Mouse (Mus musculus) urinary bladder, postnatal 10 days (tissue): ENCODE data around the gene Phf14.
A peak's percentile ranks its signal among the peaks of the same experiment; 100 is the strongest.
"Not testable (repeated sequence)": the region's sequence is repeated elsewhere in the genome, so short reads cannot be mapped to it uniquely, and the experiment has no call there.

Experiments used
- DNase-seq: peaks from one replicate; pipeline ENCODE4 v3.0.0; 2022; ENCODE audit warnings: low spot score

Phf14 gene

DNA sequence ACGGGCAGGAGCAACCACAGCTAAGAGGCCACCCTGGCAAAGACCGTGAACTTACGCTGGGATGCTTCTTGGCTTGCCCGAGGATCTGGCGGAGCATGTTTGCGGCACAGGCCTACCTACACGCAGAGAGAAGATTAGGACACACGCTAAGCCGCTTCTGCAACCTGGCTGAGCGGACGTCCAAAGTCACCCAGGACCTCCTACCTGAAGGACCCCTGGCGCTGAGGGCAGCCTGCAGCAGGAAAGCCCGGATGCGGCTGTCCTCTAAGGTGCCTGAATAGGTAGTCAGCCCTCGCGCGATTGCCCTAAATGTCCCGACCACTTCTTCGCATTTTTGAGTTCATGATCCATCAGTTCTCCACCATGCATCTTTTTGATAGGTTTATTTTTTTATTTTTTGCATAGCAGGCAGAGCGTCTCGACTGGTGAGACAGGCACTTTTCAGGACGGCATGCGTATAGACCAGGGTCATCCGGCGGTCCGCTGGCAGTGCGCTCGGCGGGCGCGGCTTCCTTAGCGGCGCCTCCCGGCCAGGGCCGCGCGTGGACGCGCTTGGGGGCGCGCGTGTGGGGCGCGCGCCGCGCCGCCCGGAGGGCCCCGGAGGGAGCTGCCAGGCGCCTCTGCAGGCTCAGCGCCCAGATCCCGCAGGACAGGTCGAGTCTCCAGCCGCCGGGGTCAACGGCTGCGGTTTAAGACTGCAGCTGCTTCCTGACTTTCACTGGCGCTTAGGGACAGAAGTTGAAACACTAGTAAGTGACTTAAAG lies at the start of gene Phf14, which contains the start of gene Ndufa4:
Gene Phf14 (plus strand): TSS at position 541 of the 764 bp plus-strand sequence.
Gene Ndufa4 (minus strand): TSS at position 229 of the 764 bp plus-strand sequence.
- DNase-seq = peak; percentile 62

DNA sequence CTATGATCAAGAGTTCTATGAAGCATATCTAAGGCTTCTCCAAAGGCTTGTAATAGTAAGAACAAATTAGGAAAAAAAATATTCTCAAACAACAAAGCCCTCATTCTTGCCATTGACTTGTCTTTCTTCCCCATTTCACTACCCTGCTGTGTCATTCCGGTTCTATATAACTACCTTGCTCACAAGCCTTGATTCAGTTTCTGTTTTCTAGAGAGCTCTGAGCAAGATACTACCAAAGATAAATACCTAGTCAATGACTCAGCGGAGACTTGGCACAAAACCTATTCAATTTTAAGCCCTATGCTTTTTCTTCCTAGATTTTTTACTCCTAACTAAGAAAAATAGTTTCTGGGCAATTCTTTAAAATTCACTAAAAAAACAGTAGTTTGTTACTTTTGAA lies 32.2 kb upstream of the Phf14 start:
- not testable (repeated sequence) for DNase-seq

DNA sequence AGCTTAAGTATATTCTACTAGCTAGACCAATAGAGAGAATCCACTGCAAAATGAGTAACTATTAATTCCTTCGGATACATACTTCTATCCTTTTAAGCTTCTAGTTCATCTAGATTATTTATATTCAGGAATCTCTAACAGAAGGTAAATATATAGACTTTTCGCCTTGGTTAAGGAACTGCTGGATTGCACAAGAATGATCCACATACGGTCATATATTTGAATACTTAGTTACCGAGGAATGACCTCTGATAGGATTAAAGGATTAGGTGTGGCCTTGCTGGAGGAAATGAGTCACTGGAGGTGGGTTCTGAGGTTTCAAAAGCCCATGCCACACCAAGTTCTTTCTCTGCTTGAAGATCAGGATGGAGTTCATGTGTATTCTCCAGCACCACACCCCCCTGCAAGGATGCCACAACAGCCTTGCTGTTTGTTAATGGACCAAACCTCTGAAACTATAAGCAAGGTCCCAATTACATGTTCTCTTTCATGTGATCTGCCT lies 6.7 kb upstream of the Phf14 start:
- no peak for DNase-seq

DNA sequence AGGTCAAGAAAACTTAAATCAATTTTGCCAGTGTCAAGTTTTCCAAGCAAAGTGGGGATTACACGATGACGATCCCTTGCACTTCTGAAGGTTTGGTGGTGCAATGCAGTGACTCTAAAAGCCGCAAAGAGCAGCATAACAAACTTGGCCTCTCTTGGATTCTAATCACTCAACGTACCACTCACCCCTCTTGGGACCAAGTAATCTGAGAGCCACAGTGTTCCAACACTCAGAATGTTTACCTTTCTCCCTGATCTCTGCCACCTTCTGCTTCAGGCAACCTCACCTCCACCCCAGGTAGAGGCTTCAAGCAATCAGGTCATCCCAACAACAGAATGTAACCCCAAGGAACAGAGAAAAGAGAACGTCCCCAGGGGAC lies 730 bp upstream of the Phf14 start:
- no peak for DNase-seq

DNA sequence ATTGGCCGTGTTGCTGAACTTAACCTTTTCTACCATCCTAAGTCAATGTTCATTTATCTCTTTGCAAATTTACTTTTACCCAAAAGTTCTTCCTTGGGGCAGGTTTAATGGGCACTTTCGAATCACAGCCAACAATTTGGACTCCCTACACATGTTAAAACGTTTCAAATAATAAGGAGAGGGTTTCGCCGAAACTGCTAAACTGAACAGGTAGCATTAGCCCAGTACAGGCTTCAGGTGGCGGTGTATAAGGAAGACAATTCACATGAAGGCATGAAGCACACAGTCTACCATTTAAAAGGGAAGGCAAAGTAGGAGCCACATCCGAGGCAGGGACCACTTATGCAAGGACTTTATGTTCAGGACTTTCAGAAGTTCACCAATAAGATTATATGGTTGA lies 561 bp downstream of the Phf14 start:
- DNase-seq = no peak

DNA sequence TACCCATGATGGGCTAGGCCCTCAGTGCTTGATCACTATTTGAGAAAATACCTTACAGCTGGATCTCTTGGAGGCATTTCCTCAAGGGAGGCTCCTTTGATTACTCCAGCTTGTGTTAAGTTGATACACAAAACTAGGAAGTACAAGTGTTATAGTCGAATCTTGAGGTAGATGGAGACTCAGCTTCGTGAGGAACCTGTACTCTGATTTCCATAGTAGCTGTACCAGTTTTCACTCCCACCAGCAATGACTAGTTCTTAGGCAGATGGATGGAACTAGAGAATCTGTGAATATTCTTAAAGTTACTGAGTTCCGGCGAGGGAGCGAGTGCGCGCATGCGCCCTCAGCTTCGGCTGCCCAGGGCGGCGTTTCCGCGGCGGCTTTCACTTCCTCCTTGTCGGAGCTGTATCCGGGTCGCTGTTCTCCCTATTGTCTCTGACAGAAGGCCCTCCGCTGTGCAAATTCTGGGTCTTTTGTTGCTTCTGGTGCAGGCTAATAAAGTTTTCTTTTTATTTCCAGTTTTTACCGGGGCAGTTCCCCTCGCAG lies 18.0 kb downstream of the Phf14 start:
- peak; percentile 59 for DNase-seq

DNA sequence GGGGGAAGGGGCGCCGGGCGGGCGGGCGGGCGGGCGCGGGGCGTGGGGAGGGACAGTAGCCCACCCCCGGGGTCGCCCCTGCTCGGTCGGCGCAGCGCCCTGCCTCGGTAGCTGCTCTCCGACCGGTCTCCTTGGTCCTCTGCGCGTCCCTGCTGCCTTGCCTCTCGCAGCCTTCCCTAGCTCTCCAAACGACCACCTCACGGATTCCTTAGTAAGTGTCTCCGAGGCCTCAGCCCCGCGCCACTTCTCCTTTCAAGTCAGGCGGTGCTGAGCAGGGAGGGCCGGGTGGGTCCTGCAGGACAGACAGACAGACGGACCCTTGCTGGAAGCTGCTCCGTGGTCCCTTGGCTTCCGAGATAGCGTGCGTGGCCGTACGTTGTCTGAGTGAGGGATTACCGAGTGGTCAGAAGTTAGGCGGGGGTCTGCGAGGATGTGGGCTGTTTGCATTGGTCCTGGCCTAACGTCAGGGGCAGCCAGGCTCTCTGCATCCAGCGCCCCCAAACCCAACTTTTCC lies 18.5 kb downstream of the Phf14 start:
- no peak for DNase-seq

DNA sequence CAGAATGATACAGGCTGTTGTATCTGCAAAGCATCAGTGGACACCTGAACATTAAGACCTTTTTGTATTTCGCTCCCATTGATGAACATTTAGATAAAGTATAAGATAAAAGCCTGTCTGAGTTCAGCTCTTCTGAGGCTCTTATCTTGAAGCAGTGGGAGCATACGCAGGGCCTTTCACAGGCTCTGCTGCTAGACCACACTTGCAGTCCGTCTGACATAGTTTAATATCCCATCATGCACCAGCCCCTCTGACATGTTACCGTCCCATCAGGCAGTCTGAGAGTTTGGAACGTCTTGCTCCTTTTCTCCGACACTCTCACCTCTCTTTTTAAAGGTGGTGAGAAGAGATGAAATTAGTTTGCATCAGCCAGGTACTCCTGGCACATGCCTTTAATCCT lies 19.9 kb downstream of the Phf14 start:
- DNase-seq = no peak

DNA sequence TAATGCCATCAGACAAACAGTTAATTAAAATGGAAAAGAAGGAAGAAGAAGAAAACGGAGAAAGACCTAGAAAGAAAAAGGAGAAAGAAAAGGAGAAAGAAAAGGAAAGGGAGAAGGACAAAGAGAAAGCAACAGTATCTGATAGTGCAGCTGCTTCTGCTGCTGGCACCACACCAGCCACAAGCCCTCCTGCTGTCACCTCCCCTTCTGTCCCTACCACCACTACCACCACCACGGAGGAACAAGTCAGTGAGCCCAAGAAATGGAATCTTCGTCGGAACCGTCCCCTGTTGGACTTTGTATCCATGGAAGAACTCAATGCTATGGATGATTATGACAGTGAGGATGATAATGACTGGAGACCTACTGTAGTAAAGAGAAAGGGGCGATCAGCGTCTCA lies 25.8 kb downstream of the Phf14 start:
- DNase-seq = no peak

DNA sequence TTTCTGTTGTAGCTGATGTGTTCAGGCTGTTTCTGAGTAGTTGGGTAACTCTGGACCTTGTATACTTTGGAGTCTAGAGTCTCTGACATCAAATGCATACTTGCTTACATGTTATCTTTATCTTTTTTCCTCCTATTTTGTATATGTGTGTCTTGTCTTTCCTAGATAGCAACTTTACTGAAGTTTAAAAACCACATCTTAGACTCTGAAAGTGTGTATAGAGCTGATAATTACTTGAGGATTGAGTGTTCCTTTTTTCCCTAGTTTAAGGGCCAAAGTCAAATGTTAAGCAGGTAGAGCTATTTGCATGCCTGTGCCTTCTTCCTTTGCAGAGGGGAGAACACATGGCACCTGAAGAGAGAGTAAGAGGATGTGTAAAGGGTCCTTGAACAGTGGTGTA lies 33.3 kb downstream of the Phf14 start:
- no peak for DNase-seq

DNA sequence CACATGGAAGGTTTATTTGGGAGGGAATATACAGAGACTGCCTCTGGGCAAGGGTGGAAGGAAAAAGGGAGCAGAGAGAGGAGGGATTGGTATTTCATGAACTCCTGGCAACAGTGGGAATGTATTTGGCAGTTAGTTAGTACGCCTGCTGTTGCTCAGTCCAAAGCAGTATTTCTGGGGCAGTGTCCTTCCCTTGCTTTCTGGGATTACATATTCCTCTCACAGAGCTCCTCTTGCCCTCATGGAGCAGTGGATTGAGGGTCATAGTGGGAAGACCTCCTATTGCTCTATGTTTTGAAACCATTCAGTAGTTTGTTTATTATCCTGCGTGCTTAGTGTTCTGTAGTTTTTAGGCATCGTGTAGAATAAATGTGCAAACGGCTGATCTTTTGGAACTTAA lies 34.5 kb downstream of the Phf14 start:
- DNase-seq = no peak

DNA sequence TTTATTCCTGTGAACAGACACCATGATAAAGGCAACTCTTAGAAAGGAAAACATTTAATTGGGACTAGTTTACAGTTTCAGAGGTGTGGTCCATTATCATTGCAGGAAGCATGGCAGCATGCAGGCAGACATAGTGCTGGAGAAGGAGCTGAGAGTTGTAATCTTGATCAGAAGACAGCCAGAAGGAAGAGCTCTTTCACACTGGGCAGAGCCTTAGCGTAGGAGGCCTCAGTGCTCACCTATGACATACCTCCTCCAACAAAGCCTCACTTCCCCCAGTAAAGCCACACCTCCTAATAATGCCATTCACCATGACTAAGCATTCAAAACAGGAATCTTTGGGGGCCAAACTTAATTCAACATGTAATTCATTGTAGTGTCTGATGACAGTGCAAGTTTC lies 40.5 kb downstream of the Phf14 start:
- DNase-seq = no peak

DNA sequence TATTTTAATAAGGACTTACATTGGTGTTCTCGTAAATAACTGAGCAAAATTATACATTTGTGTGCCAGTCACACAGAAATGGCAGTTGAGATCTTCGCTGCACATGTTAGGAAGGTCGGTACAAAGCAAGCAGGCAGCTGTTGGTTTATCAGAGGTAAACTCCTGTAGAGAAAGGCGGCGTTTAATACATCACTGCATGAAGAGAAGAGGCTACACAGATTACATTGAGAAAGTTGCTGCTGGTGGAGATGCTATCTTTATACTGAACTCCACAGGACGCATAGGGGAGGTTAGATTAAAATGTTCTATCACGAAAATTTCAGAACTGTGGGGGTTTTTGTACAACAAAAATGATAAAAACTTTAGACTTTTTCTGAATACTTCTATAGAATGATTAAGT lies 52.6 kb downstream of the Phf14 start:
- DNase-seq = no peak

DNA sequence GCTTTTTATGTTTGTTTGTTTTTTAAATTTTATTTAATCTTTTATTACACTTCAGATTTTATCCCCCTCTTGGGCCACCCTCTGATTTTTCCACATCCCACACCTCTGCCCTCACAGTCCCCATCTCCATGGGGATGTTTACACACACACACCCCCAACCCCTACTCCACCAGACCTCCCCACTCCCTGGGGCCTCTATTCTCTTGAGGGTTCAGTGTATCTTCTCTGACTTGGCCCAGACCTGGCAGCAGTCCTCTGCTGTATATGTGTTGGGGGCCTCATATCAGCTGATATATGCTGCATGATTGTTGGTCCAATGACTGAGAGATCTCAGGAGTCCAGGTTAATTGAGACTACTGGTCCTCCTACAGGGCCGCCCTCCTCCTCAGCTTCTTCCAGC lies 86.2 kb downstream of the Phf14 start:
- no peak for DNase-seq

DNA sequence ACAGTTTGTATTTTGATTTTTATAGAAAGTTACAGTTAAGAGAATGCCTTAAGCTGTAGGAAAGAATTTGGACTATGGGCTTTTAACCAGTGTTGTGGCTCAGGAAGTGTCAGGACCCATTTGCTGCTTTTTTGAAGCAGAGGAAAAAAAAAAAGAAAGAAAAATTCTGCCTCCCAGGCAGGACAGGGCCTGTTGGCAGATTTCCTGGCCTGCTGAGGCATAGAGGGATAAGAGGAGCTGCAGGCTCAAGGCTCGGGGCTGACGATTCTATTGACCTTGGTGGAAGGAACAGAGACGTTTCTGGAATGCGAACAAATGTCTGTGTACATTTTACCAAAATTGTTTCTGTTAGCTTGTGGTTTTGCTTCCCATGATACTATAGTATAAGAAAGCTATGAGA lies 91.0 kb downstream of the Phf14 start:
- no peak for DNase-seq

DNA sequence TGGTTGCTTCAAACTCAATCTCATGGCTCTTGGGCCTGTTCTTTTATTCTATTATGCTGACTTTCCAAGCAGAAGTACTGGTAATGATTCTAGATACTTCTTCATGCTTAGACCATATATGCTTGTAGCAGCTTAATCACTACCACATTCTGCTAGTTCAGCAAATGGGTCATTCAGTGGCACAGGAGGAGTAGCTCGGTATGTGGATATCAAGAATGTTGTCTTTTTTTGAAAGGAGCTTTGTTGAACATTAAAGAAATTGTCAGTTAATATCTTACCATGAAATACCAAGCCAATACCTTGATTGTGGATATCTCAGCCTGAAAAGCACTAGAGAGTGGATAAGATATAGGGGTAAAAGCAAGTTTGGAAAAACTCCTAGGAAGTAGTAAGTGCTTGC lies 91.9 kb downstream of the Phf14 start:
- DNase-seq = no peak

DNA sequence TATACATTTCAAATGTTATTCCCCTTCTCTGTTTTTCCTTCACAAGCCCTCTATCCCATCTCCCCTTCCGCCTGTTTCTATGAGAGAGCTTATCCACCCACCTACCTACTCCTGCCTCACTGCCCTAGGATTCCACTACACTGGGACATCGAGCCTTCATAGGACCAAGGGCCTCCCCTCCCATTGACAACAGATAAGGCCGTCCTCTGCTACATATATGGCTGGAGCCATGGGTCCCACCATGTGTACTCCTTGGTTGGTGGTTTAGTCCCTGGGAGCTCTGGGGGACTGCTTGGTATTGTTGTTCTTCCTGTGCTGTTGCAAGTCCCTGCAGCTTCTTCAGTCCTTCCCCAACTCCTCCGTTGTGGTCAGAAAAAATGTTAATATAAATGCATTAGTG lies 97.8 kb downstream of the Phf14 start:
- no peak for DNase-seq

DNA sequence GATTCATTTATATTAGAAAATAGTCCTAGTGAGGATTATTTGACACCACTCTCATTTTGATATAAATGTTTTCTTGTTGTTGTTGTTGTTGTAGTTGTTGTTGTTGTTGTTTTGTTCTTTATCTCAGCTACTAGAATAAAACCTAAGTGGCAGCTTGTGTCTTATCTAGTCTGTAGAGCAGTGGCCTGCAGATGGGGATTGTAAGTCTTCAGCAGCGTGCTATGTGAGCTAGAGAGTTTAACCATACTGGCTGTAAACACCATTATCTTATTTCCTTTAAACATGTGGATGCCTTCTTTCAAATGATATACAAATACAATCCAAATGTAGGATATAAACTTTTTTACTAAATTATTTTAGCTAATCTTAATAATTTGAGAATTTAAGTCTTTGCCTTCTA lies 98.4 kb downstream of the Phf14 start:
- no peak for DNase-seq

DNA sequence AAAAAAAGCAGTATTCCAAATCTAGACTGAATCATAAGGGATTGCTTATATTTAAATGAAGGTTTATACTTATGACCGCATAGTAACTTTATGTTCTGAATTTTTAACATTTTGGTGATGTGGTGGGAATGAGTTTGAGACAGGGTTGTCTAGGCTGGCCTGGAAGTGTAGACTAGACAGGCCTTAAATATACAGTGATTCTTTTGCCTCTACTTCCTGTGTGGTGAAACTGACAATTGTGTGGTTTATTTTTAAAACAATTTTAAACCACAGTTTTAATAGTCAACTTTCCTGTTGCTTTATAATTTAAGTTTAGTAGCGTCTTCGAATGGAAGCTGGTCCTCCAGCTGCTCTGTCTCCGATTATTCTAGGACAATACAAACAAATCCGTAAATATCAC lies 104.5 kb downstream of the Phf14 start:
- no peak for DNase-seq

DNA sequence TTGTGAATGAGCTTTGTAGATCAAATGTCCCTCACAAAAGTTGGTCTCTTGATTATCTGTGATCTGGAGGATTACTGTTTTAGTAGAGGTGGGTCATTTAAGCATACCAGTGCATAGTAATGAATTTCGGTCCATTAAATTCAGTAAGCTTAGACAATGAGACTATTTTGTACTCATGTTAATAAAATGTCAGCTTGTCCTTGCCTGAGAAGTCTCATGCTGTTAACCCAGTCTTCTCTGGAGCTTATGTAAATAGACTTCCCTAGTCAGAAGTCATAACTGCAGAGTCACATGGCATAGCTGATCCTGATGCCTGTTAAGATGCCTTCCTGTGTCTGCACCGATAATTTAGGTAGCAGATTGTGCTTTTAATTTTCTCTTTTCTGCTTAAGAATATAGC lies 106.4 kb downstream of the Phf14 start:
- DNase-seq = no peak

DNA sequence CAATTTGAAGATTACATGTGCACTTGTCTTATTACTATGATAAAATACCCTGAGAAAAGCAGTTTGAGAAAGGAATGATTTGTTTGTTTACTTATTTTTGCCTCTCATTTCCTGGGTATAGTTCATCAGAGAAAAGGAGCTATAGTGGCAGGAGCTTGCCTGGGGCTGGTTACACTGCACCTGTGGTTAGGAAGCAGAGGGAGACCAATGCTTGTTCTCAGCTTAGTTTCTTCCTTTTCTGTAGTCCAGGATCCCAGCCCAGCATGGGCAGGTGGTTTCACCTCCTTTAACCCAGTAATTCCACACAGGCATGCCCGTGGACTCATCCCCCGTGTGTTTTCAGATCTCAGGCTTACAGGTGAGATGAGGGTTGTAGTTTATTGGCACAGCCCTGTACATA lies 107.1 kb downstream of the Phf14 start:
- no peak for DNase-seq

DNA sequence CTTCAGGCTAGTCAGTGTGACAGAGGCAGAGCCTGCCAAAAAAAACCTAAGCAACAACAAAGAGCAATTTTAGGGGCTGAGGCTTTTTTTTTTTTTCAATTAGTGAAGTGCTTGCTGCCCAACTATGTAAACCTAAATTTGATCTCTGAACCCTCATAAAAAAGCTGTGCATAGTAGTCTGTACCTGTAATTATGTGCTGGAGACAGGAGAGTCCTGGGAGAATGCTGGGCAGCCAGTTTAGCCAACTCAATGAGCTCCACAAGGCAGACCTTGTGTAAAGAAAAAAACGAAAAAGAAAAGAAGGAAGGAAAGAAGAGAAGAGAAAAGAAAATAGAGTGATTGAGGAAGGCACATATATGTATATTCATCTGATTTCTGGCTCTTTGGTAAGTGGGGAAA lies 112.1 kb downstream of the Phf14 start:
- DNase-seq = no peak

DNA sequence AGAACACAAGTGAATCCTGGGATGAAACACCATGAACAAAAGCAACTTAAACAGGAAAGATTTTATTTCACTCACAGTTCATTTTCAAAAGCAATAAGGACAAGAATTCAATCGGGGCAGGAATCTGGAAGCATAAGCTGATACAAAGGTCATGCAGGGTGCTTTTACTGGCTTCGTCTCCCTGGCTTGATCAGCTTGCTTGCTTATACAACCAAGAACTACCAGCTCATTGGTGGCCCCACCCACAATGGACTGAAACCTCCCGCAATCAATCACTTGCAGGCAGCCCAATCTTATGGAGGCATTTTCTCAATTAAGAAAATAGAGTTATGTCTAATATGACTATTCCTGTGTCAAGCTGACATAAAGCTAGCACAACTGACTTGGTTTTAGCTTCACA lies 112.5 kb downstream of the Phf14 start:
- no peak for DNase-seq

DNA sequence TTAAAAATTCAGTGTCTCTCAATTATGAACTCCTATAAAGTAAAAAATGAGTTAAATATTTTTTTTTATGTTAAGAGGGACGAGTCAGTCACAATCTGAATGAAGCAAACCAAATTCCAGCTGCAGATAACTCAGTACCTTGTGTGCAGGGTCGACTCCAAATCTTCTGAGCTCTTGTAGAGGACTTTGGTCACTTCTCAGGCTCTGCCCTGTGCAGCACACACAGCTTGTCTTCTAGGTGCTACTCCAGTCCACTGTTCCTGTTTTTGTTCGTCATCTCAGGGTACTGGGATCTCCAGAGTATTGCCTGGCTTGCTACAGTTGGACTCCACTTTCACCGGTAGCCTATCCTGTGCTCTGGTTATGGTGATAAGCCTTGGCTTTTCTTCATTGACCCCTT lies 113.1 kb downstream of the Phf14 start:
- no peak for DNase-seq
